Mouse (Mus musculus): ENCODE results near the gene Slc51a. TPM values are rescaled to one million over a fixed set of nuclear protein-coding genes. Genes with fewer than 3 reads are reported as not detected.
A peak's percentile ranks its signal among the peaks of the same experiment; 100 is the strongest.

The Slc51a gene
- polyA plus RNA-seq, 1 experiment: not detected

- peak within 1 kb of the TSS; percentile 42; the same call in 1 of the 2 replicates for H3K27ac ChIP-seq (ENCODE audit: insufficient read depth, low read length)
- H3K27me3 ChIP-seq (ENCODE audit: control insufficient read depth, insufficient read depth, low read length, poor library complexity, severe bottlenecking): no peaks in the 10 kb centered on the region
- TF ChIP-seq EP300 (IDR thresholded peaks at IDR 0.05; ENCODE audit: insufficient read depth, low read depth, low read length) (no peak), CTCF (IDR thresholded peaks at IDR 0.05; ENCODE audit: low read depth, low read length) (no peak), POLR2A (IDR thresholded peaks at IDR 0.05; ENCODE audit: insufficient read depth, low read length) (no peak)
- H3K36me3 ChIP-seq (ENCODE audit: control insufficient read depth, insufficient read depth, low read length, poor library complexity, severe bottlenecking): no peaks in the 10 kb centered on the region
- no peaks in the 10 kb centered on the region for H3K9me3 ChIP-seq (replicated peaks; ENCODE audit: control insufficient read depth, insufficient read depth, low read length, poor library complexity, severe bottlenecking)
- H3K4me3 ChIP-seq (ENCODE audit: low read depth, low read length): peak within 1 kb of the TSS; percentile 95
- peak within 1 kb of the TSS; percentile 59 for H3K9ac ChIP-seq (ENCODE audit: low read depth, poor library complexity, severe bottlenecking)
- H3K4me1 ChIP-seq (ENCODE audit: control insufficient read depth, insufficient read depth, low read length): no peaks in the 10 kb centered on the region
Measured at GRCm38 (mm10) chr16:32430474-32431046, 57.1 kb downstream of the Slc51a start, which contains the start of gene Pcyt1a. Pcyt1a (plus strand) TSS chr16:32430921.

- H3K9me3 ChIP-seq (replicated peaks; ENCODE audit: control insufficient read depth, insufficient read depth, low read length, poor library complexity, severe bottlenecking): no peaks in the 10 kb centered on the region
- no peak overlapping the region for H3K9ac ChIP-seq (ENCODE audit: low read depth, poor library complexity, severe bottlenecking)
- H3K27ac ChIP-seq (ENCODE audit: insufficient read depth, low read length): no peak overlapping the region
- no peaks in the 10 kb centered on the region for H3K4me1 ChIP-seq (ENCODE audit: control insufficient read depth, insufficient read depth, low read length)
- TF ChIP-seq CTCF (IDR thresholded peaks at IDR 0.05; ENCODE audit: low read depth, low read length): no peak
- no peak for TF ChIP-seq EP300 (IDR thresholded peaks at IDR 0.05; ENCODE audit: insufficient read depth, low read depth, low read length)
- no peak for TF ChIP-seq POLR2A (IDR thresholded peaks at IDR 0.05; ENCODE audit: insufficient read depth, low read length)
- H3K36me3 ChIP-seq (ENCODE audit: control insufficient read depth, insufficient read depth, low read length, poor library complexity, severe bottlenecking): 0 out of 2 replicates have a peak, but pooled peaks cover 3% of the 10 kb centered on the region
- H3K27me3 ChIP-seq (ENCODE audit: control insufficient read depth, insufficient read depth, low read length, poor library complexity, severe bottlenecking): no peaks in the 10 kb centered on the region
- no peak overlapping the region for H3K4me3 ChIP-seq (ENCODE audit: low read depth, low read length)
Measured at GRCm38 (mm10) chr16:32427506-32427905, 60.2 kb downstream of the Slc51a start.

Other genes with a start within 250 kb of the Slc51a start
- 15.5 and 16.0 TPM in 2 replicates for gene Fbxo45, start 240.7 kb downstream of the Slc51a start, polyA plus RNA-seq (2011; ENCODE audit: insufficient read depth, insufficient read length, low read depth, missing spikeins)
- gene Wdr53, start 240.7 kb downstream of the Slc51a start, polyA plus RNA-seq (2011; ENCODE audit: insufficient read depth, insufficient read length, low read depth, missing spikeins): 15.9 and 17.5 TPM in 2 replicates
- not detected in 2 replicates for gene Smco1, start 216.4 kb downstream of the Slc51a start, polyA plus RNA-seq (2011; ENCODE audit: insufficient read depth, insufficient read length, low read depth, missing spikeins)
- 27.2 and 31.0 TPM in 2 replicates for gene Rnf168, start 210.4 kb downstream of the Slc51a start, polyA plus RNA-seq (2011; ENCODE audit: insufficient read depth, insufficient read length, low read depth, missing spikeins)
- 98.6 and 108 TPM in 2 replicates for gene Ubxn7, start 155.6 kb downstream of the Slc51a start, polyA plus RNA-seq (2011; ENCODE audit: insufficient read depth, insufficient read length, low read depth, missing spikeins)
- gene Tm4sf19, start 87.4 kb downstream of the Slc51a start, polyA plus RNA-seq (2011; ENCODE audit: insufficient read depth, insufficient read length, low read depth, missing spikeins): not detected in 2 replicates
- gene Tctex1d2, start 68.2 kb downstream of the Slc51a start, polyA plus RNA-seq (2011; ENCODE audit: insufficient read depth, insufficient read length, low read depth, missing spikeins): 36.6 and 37.9 TPM in 2 replicates
- 14.6 and 17.8 TPM in 2 replicates for gene Pcyt1a, start 57.0 kb downstream of the Slc51a start, polyA plus RNA-seq (2011; ENCODE audit: insufficient read depth, insufficient read length, low read depth, missing spikeins)
- gene Zdhhc19, start 8.4 kb upstream of the Slc51a start, polyA plus RNA-seq (2011; ENCODE audit: insufficient read depth, insufficient read length, low read depth, missing spikeins): not detected in 2 replicates
- 118 and 141 TPM in 2 replicates for gene Tfrc, start 121.0 kb upstream of the Slc51a start, polyA plus RNA-seq (2011; ENCODE audit: insufficient read depth, insufficient read length, low read depth, missing spikeins)
- 37.6 and 42.4 TPM in 2 replicates for gene Tnk2, start 156.0 kb upstream of the Slc51a start, polyA plus RNA-seq (2011; ENCODE audit: insufficient read depth, insufficient read length, low read depth, missing spikeins)
- not detected in 2 replicates for gene Muc4, start 248.0 kb upstream of the Slc51a start, polyA plus RNA-seq (2011; ENCODE audit: insufficient read depth, insufficient read length, low read depth, missing spikeins)

All from ES-Bruce4 (cell line).